Mouse (Mus musculus) layer of hippocampus, postnatal 25 days (tissue): ENCODE data around the gene Esrra. TPM values are rescaled to one million over a fixed set of nuclear protein-coding genes. Genes with fewer than 3 reads are reported as not detected.
A peak's percentile ranks its signal among the peaks of the same experiment; 100 is the strongest.

Source experiments
- DNase-seq, 2 experiments: peaks; one replicate each; pipeline ENCODE4 v3.0.0; 2022; ENCODE audit warnings: mixed read lengths in 2 of 2, low spot score in 1 of 2; ENCODE audit errors: extremely low spot score in 1 of 2
- total RNA-seq, 2 experiments: library from RNA; stranded (reverse); gene quantifications; 2 replicates each; pipeline ENCODE4 v1.2.3; 2021

The Esrra gene
- total RNA-seq = 10 to 100 TPM; 56.2 to 57.7 TPM

DNA sequence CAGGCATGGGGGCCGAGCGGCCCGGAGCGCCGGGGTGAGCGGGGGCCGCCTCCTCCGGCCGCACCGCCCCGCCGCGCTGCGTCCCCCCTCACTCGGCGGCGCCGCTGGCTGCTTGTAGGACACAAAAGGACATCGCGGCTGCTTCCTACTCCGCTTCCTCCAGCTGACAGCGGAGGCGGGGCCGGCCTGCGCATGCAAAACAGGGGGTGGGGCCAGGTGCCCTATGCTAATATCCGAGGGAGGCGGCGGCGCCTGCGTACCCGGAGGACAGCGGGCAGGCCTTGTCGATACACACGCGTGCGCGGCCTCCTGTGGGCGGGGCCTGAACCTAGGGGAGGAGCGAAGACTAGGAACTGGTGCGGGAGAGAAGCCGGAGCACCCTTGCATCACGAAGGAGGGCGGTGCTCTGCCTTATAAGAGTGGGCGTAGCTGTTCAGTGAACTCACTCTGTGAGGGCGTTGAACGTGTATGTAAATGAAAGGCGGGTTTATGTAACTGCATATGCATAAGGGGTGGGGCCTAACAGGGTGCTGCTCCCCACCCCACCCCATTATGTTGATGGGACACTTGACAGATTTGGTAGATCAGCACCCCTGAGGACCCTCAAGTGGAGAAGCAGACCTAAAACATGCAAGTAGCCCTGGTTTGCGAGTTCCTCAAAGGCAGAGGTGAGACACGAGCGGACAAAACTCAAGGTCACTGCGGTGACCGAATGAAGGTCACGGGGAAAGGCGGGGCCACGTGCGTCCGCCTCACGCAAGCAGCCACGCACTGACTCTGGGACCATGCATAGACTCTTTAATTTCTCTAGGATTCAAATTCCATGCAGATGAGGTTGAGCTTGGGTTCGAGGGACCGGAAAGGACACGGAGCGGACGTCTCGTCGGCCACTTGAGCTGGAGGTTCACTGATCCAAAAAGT is at the start of gene Esrra:
Esrra (minus strand) TSS at position 167 of the 921 bp plus-strand sequence.
- DNase-seq = peak; percentile 92 to 98

DNA sequence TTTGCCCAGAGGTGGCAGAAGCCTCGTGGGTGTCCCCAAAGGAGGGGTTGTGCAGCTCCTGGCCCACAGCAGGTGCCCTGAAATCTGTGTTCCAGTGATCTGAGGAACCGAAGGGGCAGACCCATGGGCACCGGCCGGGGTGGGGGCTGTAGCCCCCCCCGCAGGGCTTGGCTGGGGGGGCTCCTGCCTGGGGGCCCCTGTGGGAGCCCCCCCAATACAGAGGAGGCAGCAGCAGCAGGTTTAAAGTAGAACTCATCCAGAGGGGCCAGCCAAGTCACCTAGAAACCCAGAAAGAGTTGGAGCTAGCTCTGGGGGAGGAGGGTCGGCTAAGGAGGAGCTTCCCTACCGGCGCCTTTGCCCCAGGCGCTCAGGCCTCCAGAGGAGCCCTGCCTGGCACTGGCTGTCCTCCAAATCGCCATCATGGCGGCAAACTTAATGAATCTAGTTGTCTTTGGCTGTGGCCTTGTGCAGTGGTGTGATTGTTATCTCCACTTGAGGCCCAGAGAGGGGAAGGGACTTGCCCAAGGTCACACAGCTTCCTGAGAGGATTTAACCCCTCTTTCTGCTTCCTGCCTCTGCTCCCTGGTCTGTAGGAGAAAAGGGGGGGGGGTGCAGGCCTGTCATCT is 49.0 kb upstream of the Esrra start:
- DNase-seq = no peak

DNA sequence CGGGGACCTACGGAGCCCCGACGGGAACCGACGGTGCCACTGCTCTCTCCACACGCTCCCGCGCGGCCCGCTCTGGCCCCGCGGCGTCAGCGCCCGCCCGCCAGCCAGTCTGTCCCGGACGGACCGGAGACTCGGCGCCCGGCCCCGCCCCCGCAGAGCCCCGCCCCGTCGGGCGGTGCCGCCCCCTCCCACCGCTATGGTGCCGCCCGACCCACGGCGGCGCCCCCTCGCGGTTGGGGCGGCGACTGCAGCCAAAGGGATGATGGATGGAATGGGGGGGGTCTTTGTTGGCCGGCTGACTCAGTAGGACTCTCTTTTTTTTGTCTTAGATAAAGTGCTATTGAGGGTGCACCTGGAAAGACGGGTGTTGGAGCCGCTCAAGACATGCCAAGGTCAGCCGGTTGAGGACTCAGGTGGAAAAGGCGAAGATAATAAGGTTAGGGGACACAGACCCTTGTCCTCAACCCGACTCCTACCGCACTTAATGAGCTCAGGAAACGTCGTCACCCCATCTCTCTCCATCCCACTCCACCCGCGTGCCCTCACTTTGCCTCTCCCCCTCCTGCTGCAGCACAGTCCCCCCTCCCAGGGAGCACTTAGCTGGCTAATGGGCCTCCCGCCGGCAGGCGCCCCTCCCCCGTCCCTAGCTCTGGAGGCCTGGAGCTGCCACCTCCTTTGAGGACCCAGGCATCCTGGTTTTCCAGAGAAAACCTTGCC is 48.2 kb upstream of the Esrra start:
- DNase-seq = peak in 1 of 2 experiments; percentile 56

GRCm38 (mm10) chr19:6969291-6969664 is 47.7 kb upstream of the Esrra start:
- no peak for DNase-seq

- DNase-seq = no peak
These were observed 47.1 kb upstream of the Esrra start for GRCm38 (mm10) chr19:6968491-6969271.

- no peak for DNase-seq
These were observed 34.8 kb upstream of the Esrra start for GRCm38 (mm10) chr19:6956461-6956860.

GRCm38 (mm10) chr19:6955424-6955823 is 33.8 kb upstream of the Esrra start:
- no peak for DNase-seq

GRCm38 (mm10) chr19:6954046-6954445 is 32.4 kb upstream of the Esrra start:
- no peak for DNase-seq

GRCm38 (mm10) chr19:6952712-6953037 is 31.1 kb upstream of the Esrra start:
- DNase-seq = no peak

DNA sequence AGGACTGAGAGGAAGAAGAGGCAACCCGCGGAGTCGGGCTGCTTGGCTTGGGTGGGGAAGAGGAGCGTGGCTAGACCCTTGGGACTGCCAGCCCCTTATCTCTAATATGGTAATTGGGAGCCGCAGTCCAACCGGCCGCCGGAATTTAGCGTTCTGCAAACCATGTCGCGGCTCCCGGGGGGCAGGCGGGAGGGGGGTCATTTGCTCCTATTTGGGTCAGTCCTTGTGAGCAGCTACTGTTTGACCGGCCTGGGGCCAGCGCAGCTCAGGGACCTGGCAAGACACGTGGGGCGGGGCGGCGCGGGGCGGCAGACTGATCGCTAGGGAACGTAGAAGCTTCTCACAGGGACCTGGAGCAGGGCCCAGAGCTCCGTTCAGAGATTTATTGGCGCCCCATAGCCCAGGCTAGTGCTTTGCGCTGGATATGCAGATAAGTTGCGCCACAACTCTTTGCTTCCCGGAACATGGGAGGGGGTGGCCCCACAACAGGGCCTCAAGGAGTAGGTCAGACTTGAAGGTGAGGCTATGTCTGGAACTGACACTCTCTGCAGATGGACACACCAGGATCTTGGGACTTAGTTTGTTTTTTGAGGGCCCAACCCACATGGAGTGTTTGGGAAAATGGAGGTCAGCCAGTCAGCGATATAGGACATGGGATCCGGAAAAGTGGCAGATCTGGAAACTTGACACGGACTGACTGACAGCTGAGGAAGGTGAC is 30.5 kb upstream of the Esrra start:
- peak; percentile 58 to 60 for DNase-seq

DNA sequence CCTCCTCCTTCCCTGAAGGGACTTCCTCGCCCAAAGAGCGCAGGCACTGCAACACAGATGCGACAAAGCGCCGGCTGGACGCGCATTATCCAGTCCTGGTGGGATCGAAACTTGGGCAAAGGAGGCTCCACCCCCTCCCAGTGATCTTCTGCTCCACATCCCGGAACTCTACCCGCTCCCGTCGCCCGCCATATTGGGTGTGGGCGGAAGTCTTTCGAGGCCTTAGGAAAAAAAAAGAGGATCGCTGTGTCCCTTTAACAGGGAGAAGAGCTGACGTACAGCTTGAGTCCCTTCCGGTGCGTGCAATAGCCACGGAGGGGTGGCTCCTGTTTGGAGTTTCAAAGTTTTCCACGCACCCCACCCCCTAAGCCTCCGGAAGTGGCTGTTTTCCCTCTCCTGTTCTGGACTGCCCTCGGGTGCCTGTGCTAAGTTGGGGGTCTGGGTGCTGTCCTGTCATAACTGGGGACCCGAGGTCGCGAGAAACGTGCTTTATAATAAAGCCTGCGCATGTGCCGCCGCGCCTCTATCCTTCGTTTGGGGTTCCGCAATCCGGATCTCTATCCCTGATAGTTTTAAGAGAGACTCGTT is 29.9 kb upstream of the Esrra start:
- DNase-seq = peak; percentile 79 to 85

DNA sequence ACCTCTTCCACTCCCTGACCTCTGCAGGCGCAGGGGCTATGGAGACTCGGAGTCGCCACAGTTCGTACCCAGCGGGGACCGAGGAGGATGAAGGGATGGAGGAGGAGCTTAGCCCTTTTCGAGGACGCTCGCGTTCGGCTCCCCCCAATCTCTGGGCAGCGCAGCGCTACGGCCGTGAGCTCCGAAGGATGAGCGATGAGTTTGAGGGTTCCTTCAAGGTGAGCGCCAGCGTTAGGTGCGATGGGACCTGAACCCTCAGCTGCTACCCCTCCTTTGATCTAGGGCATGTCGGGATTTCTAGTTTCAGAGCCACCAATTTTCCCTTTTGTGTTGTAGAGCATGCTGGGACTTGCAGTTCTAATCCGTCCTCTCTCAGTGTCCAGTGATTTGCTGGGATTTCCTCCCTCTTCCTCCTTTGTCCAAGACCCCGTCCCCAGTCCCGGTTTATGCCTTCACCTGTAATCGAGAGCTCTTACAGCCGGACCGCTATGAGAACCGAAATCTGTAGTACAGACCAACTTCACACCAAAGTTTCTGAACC is 29.1 kb upstream of the Esrra start:
- peak; percentile 51 to 52 for DNase-seq

GRCm38 (mm10) chr19:6949951-6950350 is 28.3 kb upstream of the Esrra start:
- DNase-seq = no peak

GRCm38 (mm10) chr19:6949532-6949931 is 27.9 kb upstream of the Esrra start:
- DNase-seq = no peak

- no peak for DNase-seq
These were observed 26.6 kb upstream of the Esrra start for GRCm38 (mm10) chr19:6948186-6948585.

DNA sequence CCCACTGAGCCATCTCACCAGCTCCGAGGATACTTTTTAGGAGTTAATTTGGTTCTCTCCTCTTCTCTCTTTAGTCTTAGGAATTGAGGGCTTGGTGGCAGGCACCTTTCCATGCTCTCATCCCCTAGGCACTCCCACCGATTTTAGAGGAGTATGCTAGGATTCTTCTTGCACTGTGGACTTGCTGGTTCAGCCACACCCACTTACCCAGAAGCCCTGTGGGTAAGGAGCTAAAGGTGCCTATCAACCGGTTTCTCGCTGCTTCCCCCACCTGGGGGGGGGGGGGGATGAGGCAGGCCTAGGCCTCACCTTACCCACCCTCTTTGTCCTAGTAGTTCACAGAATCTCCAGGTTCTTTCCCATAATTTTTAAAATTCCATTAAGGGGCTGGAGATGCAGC is 26.1 kb upstream of the Esrra start:
- no peak for DNase-seq

DNA sequence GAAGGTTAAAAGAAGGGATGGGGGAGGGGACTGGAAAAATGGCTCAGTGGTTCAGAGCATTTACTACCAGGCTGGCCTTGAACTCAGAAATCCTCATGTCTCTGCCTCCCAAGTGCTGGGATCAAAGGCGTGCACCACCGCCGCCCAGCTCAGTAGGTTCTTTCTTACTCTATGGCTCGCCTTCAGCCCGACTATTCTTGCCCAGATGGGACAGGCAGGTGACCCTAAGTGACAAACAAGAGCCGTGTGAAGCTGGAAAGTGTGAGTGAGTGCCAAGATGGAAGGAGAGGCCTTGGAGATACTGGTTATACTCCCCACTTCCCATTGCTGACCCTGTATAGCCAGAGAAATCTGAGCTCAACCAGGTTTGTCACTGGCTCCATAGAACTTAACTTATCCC is 22.1 kb upstream of the Esrra start:
- no peak for DNase-seq

DNA sequence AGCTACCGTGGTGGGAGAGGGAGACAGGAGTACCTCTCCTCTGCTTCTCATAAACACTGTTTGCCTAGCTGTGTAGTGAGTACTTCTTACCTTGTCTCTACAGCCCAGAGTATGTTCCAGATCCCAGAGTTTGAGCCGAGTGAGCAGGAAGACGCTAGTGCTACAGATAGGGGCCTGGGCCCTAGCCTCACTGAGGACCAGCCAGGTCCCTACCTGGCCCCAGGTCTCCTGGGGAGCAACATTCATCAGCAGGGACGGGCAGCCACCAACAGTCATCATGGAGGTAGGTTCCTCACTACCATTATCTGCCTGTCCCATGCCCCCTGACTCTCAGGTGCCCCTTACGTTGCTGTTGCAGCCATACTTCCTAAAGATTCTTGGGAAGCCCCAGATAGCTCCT is 21.2 kb upstream of the Esrra start:
- DNase-seq = no peak

- peak; percentile 73 to 90 for DNase-seq
These were observed 20.7 kb upstream of the Esrra start, which contains the start of gene Gpr137 for GRCm38 (mm10) chr19:6942249-6942691. Gpr137 (minus strand) TSS chr19:6942480.
